Mouse (Mus musculus) embryonic facial prominence, embryonic 11.5 days (tissue): ENCODE data around the gene Sema6d. TPM values are rescaled to one million over a fixed set of nuclear protein-coding genes. Genes with fewer than 3 reads are reported as not detected.

Source experiments
- ATAC-seq: fragments of 200-750 bp; cut with Nextera tagmentation; replicated peaks from 2 replicates; pipeline ENCODE4 v1.8.0; 2017; ENCODE audit warnings: low read depth; ENCODE audit not compliant: insufficient number of reproducible peaks, low FRiP score, low TSS enrichment
- DNase-seq: peaks from one replicate; pipeline ENCODE4 v3.0.0-alpha.2; 2015; ENCODE audit warnings: low spot score
- H3K27ac ChIP-seq: fragments of 300-500 bp; sonication (generic); replicated peaks from 2 replicates; pipeline ENCODE4 v1.5.1; 2014; ENCODE audit warnings: mild to moderate bottlenecking, low read depth, low read length, control low read depth
- H3K27me3 ChIP-seq: fragments of 300-500 bp; sonication (generic); 2 replicates; pipeline ENCODE4 v1.6.1; 2014; ENCODE audit warnings: mild to moderate bottlenecking, low read length, moderate library complexity, mixed read lengths; ENCODE audit not compliant: control insufficient read depth, insufficient read depth
- H3K36me3 ChIP-seq: fragments of 300-500 bp; sonication (generic); replicated peaks from 2 replicates; pipeline ENCODE4 v1.6.1; 2014; ENCODE audit warnings: low read depth, mild to moderate bottlenecking, low read length, moderate library complexity, mixed read lengths; ENCODE audit not compliant: control insufficient read depth, insufficient read depth
- H3K4me1 ChIP-seq: fragments of 300-500 bp; sonication (generic); 2 replicates; pipeline ENCODE4 v1.6.1; 2014; ENCODE audit warnings: low read length, mixed read lengths; ENCODE audit not compliant: control insufficient read depth, insufficient read depth
- H3K4me2 ChIP-seq: fragments of 300-500 bp; sonication (generic); 2 replicates; pipeline ENCODE4 v1.6.1; 2014; ENCODE audit warnings: low read depth, mild to moderate bottlenecking, control low read depth, low read length, moderate library complexity
- H3K4me3 ChIP-seq: fragments of 300-500 bp; sonication (generic); 2 replicates; pipeline ENCODE4 v1.5.1; 2014; ENCODE audit warnings: low read depth, low read length, control low read depth
- H3K9ac ChIP-seq: fragments of 300-500 bp; sonication (generic); replicated peaks from 2 replicates; pipeline ENCODE4 v1.6.1; 2014; ENCODE audit warnings: mild to moderate bottlenecking, control low read depth, low read length
- H3K9me3 ChIP-seq: fragments of 300-500 bp; sonication (generic); replicated peaks from 2 replicates; pipeline ENCODE4 v1.6.1; 2016; ENCODE audit warnings: mild to moderate bottlenecking, low read length, inconsistent platforms, mixed read lengths; ENCODE audit not compliant: control insufficient read depth
- WGBS: fragments of 180-500 bp; shearing (Covaris S2); extraction: QIAGEN DNeasy Blood & Tissue Kit; methylation state at CpG from one replicate; pipeline ENCODE4 v1.1.7; 2014; 5-methylcytosine and 5-hydroxymethylcytosine counted together
- polyA plus RNA-seq: library from polyadenylated mRNA; unstranded; fragments of >200 nt; fragmentation: Nextera tagmentation; extraction: Ambion mirVana; gene quantifications from 2 replicates; pipeline ENCODE4 v1.2.1, GENCODE M21; 2014

Gene Sema6d
- polyA plus RNA-seq, 1 experiment from 2014 or later, result 10.5 TPM

- Histone ChIP-seq H3K9me3 (no peaks in the 10 kb centered on the region), H3K9ac (no peak overlapping the region), H3K4me3 (no peak overlapping the region), H3K27ac (no peak overlapping the region), H3K27me3 (no peaks in the 10 kb centered on the region), H3K36me3 (no peaks in the 10 kb centered on the region), H3K4me1 (no peaks in the 10 kb centered on the region), H3K4me2 (no peak overlapping the region)
- no peak for ATAC-seq
- 69% methylated on average over 6 of the region's 6 CpGs for WGBS
- DNase-seq, result no peak
Measured at GRCm38 (mm10) chr2:124404631-124405562, 315.1 kb downstream of the Sema6d start.

DNA sequence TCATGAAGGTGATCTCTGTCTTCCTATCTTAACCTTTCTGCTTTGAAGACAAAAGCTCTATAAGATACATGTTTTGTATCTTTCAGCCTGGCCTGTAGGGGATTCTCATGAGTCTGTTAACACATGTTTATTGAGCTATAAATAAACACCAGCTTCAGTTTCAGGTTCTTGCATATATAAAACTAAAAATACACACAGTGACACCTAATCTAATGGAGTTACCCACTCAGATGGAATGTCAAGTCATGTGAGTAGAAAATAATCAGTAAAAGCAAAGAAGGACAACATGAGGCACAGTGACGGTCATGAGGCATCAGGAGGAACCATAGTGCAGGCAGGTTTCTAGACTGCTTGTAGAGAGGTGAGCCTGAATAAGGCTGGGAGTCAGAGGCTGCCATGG is 319.2 kb downstream of the Sema6d start:
- 92% methylated on average over 1 of the region's 1 CpGs for WGBS
- ATAC-seq, result no peak

DNA sequence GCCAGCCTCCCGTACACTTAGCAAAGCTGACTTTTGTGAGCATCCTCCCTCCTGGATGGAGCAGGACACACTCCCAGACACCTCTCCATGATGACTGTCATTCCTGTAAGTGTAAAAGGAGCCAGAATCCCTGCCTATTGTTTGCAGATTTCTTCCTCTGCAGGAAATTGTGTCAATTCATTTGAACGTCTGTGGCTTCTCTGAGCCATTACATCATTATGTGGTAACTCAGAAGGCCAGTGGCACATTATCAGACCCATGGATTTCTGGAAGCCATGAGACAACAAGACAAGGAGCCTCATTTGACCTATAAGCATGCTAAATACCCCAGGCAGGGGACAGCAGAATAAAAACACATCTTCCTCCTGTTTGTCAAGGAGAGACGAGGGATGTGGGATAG is 327.0 kb downstream of the Sema6d start:
- no peaks in the 10 kb centered on the region for H3K9me3 ChIP-seq
- H3K4me3 ChIP-seq, result no peak overlapping the region
- H3K9ac ChIP-seq, result no peak overlapping the region
- DNase-seq (no peak), ATAC-seq (no peak)
- no peaks in the 10 kb centered on the region for H3K27me3 ChIP-seq
- no peak overlapping the region for H3K27ac ChIP-seq
- no peak overlapping the region for H3K4me2 ChIP-seq
- 78% methylated on average over 3 of the region's 3 CpGs for WGBS
- H3K4me1 ChIP-seq, result no peaks in the 10 kb centered on the region
- no peaks in the 10 kb centered on the region for H3K36me3 ChIP-seq

More for the DNA sequence above, 319.2 kb downstream of the Sema6d start:
- Histone ChIP-seq H3K4me3 (no peak overlapping the region), H3K9me3 (no peaks in the 10 kb centered on the region), H3K27ac (no peak overlapping the region), H3K4me2 (no peak overlapping the region), H3K36me3 (no peaks in the 10 kb centered on the region), H3K9ac (no peak overlapping the region), H3K4me1 (no peaks in the 10 kb centered on the region), H3K27me3 (no peaks in the 10 kb centered on the region)
- DNase-seq, result no peak

GRCm38 (mm10) chr2:124418319-124418718 is 328.6 kb downstream of the Sema6d start:
- WGBS, result 97% methylated on average over 2 of the region's 2 CpGs
- H3K9me3 ChIP-seq, result no peaks in the 10 kb centered on the region
- H3K4me2 ChIP-seq, result no peak overlapping the region
- DNase-seq (no peak), ATAC-seq (no peak)
- H3K36me3 ChIP-seq, result no peaks in the 10 kb centered on the region
- no peaks in the 10 kb centered on the region for H3K27me3 ChIP-seq
- no peaks in the 10 kb centered on the region for H3K4me1 ChIP-seq
- H3K9ac ChIP-seq, result no peak overlapping the region
- no peak overlapping the region for H3K4me3 ChIP-seq
- H3K27ac ChIP-seq, result no peak overlapping the region

GRCm38 (mm10) chr2:124420170-124420825 is 330.5 kb downstream of the Sema6d start:
- H3K9ac ChIP-seq, result no peak overlapping the region
- H3K27ac ChIP-seq, result no peak overlapping the region
- H3K4me1 ChIP-seq, result no peaks in the 10 kb centered on the region
- H3K36me3 ChIP-seq, result no peaks in the 10 kb centered on the region
- H3K4me2 ChIP-seq, result no peak overlapping the region
- H3K27me3 ChIP-seq, result no peaks in the 10 kb centered on the region
- no peaks in the 10 kb centered on the region for H3K9me3 ChIP-seq
- H3K4me3 ChIP-seq, result no peak overlapping the region
- 56% methylated on average over 1 of the region's 1 CpGs for WGBS
- ATAC-seq (no peak), DNase-seq (no peak)

GRCm38 (mm10) chr2:124429744-124430143 is 340.0 kb downstream of the Sema6d start:
- H3K4me1 ChIP-seq, result no peaks in the 10 kb centered on the region
- ATAC-seq (no peak), DNase-seq (peak; percentile 10)
- no peaks in the 10 kb centered on the region for H3K36me3 ChIP-seq
- H3K4me3 ChIP-seq, result no peak overlapping the region
- H3K9ac ChIP-seq, result no peak overlapping the region
- H3K27me3 ChIP-seq, result no peaks in the 10 kb centered on the region
- no peak overlapping the region for H3K4me2 ChIP-seq
- 61% methylated on average over 5 of the region's 5 CpGs for WGBS
- H3K9me3 ChIP-seq, result no peaks in the 10 kb centered on the region
- H3K27ac ChIP-seq, result no peak overlapping the region

GRCm38 (mm10) chr2:124430708-124431107 is 340.9 kb downstream of the Sema6d start:
- H3K4me1 ChIP-seq, result no peaks in the 10 kb centered on the region
- no peaks in the 10 kb centered on the region for H3K36me3 ChIP-seq
- H3K4me2 ChIP-seq, result no peak overlapping the region
- H3K27ac ChIP-seq, result no peak overlapping the region
- WGBS, result 91% methylated on average over 3 of the region's 3 CpGs
- no peaks in the 10 kb centered on the region for H3K9me3 ChIP-seq
- no peaks in the 10 kb centered on the region for H3K27me3 ChIP-seq
- H3K4me3 ChIP-seq, result no peak overlapping the region
- no peak for ATAC-seq
- H3K9ac ChIP-seq, result no peak overlapping the region
- no peak for DNase-seq

- no peak for ATAC-seq
- no peaks in the 10 kb centered on the region for H3K4me1 ChIP-seq
- no peak for DNase-seq
- no peak overlapping the region for H3K9ac ChIP-seq
- H3K9me3 ChIP-seq, result no peaks in the 10 kb centered on the region
- no peak overlapping the region for H3K4me3 ChIP-seq
- H3K36me3 ChIP-seq, result no peaks in the 10 kb centered on the region
- 74% methylated on average over 12 of the region's 12 CpGs for WGBS
- H3K4me2 ChIP-seq, result no peak overlapping the region
- H3K27ac ChIP-seq, result no peak overlapping the region
- no peaks in the 10 kb centered on the region for H3K27me3 ChIP-seq
Measured at GRCm38 (mm10) chr2:124435382-124436002, 345.7 kb downstream of the Sema6d start.
